In genomic region chr16:22349798-22350197, GRCm38 (mm10) we compare ENCODE assay signal across 19 mouse cellular contexts.
DNase-seq lines count a peak whose midpoint lies in the region; ATAC-seq and TF ChIP-seq lines count a peak whose summit lies in the region.
"Had no signal": no experiment of that assay in that cellular context is flagged by ENCODE, and none has a peak within 500 bp of the region (broad histone marks: within the 10 kb centered on the region; RNA-seq: fewer than 3 reads in every experiment).

No protein-coding gene starts in this region.

- no peak overlapping the region for H3K4me3 ChIP-seq in heart, adult 2 months
- H3K4me3 ChIP-seq in kidney, embryonic 14.5 days (ENCODE audit: low read length) = no peak overlapping the region
- H3K4me3 ChIP-seq: limb, embryonic 12.5 days; lung, embryonic 15.5 days had no signal

- no peak overlapping the region for H3K9ac ChIP-seq in heart, adult 2 months (ENCODE audit: low read depth, low read length)
- no peak overlapping the region for H3K9ac ChIP-seq in kidney, embryonic 14.5 days (ENCODE audit: low read depth, low read length)
- H3K9ac ChIP-seq: limb, embryonic 12.5 days; liver, embryonic 14.5 days; lung, embryonic 15.5 days had no signal

- H3K27me3 ChIP-seq in heart, adult 2 months (ENCODE audit: control insufficient read depth, insufficient read depth, low read length) = no peaks in the 10 kb centered on the region
- no peaks in the 10 kb centered on the region for H3K27me3 ChIP-seq in splenic B cell, adult 2 months (ENCODE audit: control insufficient read depth, insufficient read depth, low read length, poor library complexity, severe bottlenecking)
- H3K27me3 ChIP-seq in kidney, embryonic 14.5 days (ENCODE audit: control insufficient read depth, insufficient read depth, low read length) = no peaks in the 10 kb centered on the region
- H3K27me3 ChIP-seq: CH12.LX; limb, embryonic 12.5 days; lung, embryonic 15.5 days had no signal

- H3K4me1 ChIP-seq in heart, adult 2 months (ENCODE audit: control insufficient read depth, insufficient read depth, low read length) = no peaks in the 10 kb centered on the region; the same call in 1 of the 2 replicates
- no peaks in the 10 kb centered on the region for H3K4me1 ChIP-seq in kidney, embryonic 14.5 days (ENCODE audit: control insufficient read depth, insufficient read depth, low read length)
- H3K4me1 ChIP-seq: lung, embryonic 15.5 days had no signal

- no peaks in the 10 kb centered on the region for H3K79me2 ChIP-seq in heart, adult 2 months (replicated peaks; ENCODE audit: control insufficient read depth, insufficient read depth, low read length)

- TF ChIP-seq CTCF in heart, adult 2 months (IDR thresholded peaks at IDR 0.05) = no peak

- WGBS in heart, adult 2 months = 59% methylated on average over 5 of the region's 5 CpGs
- WGBS in kidney, embryonic 14.5 days = 90% methylated on average over 5 of the region's 5 CpGs

- no peak overlapping the region for H3K27ac ChIP-seq in heart, adult 2 months
- no peak overlapping the region for H3K27ac ChIP-seq in kidney, embryonic 14.5 days (ENCODE audit: low read depth, low read length)
- H3K27ac ChIP-seq: limb, embryonic 12.5 days; liver, embryonic 14.5 days; lung, embryonic 15.5 days had no signal

- H3K36me3 ChIP-seq in heart, adult 2 months (ENCODE audit: control insufficient read depth, insufficient read depth, low read length) = no peaks in the 10 kb centered on the region
- no peaks in the 10 kb centered on the region for H3K36me3 ChIP-seq in splenic B cell, adult 2 months (ENCODE audit: control insufficient read depth, insufficient read depth, low read length, poor library complexity, severe bottlenecking)
- no peaks in the 10 kb centered on the region for H3K36me3 ChIP-seq in kidney, embryonic 14.5 days (ENCODE audit: control insufficient read depth, insufficient read depth, low read length)
- H3K36me3 ChIP-seq: limb, embryonic 12.5 days; lung, embryonic 15.5 days had no signal

- no peak for TF ChIP-seq EP300 in heart, adult 2 months (IDR thresholded peaks at IDR 0.05; ENCODE audit: insufficient read depth, low read depth, low read length)

- intact Hi-C loops in heart, adult 2 months (cut with DNase I) = no loop called here

- peak; percentile 83 for DNase-seq in heart, adult 11 months
- DNase-seq in heart, adult 2 months = no peak
- DNase-seq in 416B (ENCODE audit: low read depth) (peak; percentile 66), adipocyte (ENCODE audit: low spot score) (no peak)
- DNase-seq in splenic B cell, adult 2 months (ENCODE audit: low read depth, low spot score) = peak; percentile 24
- no peak for DNase-seq in cerebellum, adult 11 months
- DNase-seq: cerebellum, postnatal 25 days; kidney, adult 2 months; kidney, postnatal 14 days; layer of hippocampus, adult 9-11 months; midbrain, embryonic 14.5 days; right cerebral cortex, postnatal 14 days had no signal

- peak; percentile 91 for ATAC-seq in common myeloid progenitor, adult 5-6 weeks (replicated peaks; ENCODE audit: low read depth, poor library complexity, severe bottlenecking)
- ATAC-seq in kidney, embryonic 14.5 days (ENCODE audit: low FRiP score, low TSS enrichment) = no peak
- ATAC-seq: inflammation-experienced regulatory T-cells, adult 6 months had no signal

- no peaks in the 10 kb centered on the region for H3K9me3 ChIP-seq in kidney, embryonic 14.5 days (ENCODE audit: control insufficient read depth, low read length)
- H3K9me3 ChIP-seq: limb, embryonic 12.5 days; lung, embryonic 15.5 days had no signal

- TF ChIP-seq POLR2A in heart, adult 2 months (IDR thresholded peaks at IDR 0.05; ENCODE audit: insufficient read depth, low read depth, low read length) = no peak

- H3K4me2 ChIP-seq in kidney, embryonic 14.5 days (replicated peaks; ENCODE audit: low read depth, low read length) = no peak overlapping the region
- H3K4me2 ChIP-seq: limb, embryonic 12.5 days; lung, embryonic 15.5 days had no signal

Comparison
In these comparisons a context has a peak if more than half of its experiments do, and no peak if none do; other contexts are left out.
1. DNase-seq: peak in heart, adult 11 months (single experiment), 416B (single experiment) and splenic B cell, adult 2 months (single experiment); none in heart, adult 2 months (0 of 2), adipocyte (single experiment) and cerebellum, adult 11 months (single experiment).